Mouse (Mus musculus): ENCODE measurements around the gene Krtap31-1.

GRCm38 (mm10) chr11:99937751-99938264 lies 30.1 kb downstream of the Krtap31-1 start:
- TF ChIP-seq CTCF (IDR thresholded peaks at IDR 0.05; ENCODE audit: borderline replicate concordance, insufficient read depth, low read depth, low read length) (no peak), POLR2A (IDR thresholded peaks at IDR 0.05; ENCODE audit: borderline replicate concordance, insufficient read depth, low read length) (no peak)

Measured in cerebellum, adult 2 months (tissue).